Mouse (Mus musculus) liver, embryonic 14.5 days (tissue): Measurements from ENCODE around the gene Efna3.

Source experiments
- CTCF ChIP-seq: IDR thresholded peaks from 2 replicates; pipeline ENCODE4 v1.5.1; 2016; ENCODE audit warnings: antibody characterized with exemption, low read depth, control low read depth
- EP300 ChIP-seq: IDR thresholded peaks from 2 replicates; pipeline ENCODE4 v1.6.1; 2016; ENCODE audit warnings: antibody characterized with exemption, low read depth

DNA sequence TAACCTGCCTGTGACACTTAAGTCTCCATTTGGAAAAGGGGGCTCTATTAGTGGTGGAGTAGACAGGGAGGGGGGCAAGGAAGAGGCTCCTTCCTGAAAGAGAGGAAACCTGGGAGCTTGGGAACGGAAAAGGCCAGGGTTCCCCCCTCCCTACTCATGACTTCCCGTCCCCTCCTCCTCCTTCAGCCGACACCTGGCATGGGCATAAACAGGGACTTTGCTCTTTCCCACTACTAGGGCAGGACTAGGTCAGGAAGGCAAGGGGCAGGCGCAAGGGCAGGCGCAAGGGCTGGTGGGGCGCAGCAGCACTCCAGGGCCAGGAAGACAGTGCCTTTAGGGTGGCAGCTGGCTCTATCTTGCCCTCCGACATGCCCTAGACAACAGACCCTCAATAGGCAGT, 44.7 kb downstream of the Efna3 start:
- TF ChIP-seq EP300 (no peak), CTCF (no peak)
